Mouse (Mus musculus) hindbrain, postnatal 0 days (tissue): Measurements from ENCODE around the gene Atp6v1f. TPM values are rescaled to one million over a fixed set of nuclear protein-coding genes. Genes with fewer than 3 reads are reported as not detected.
A peak's percentile ranks its signal among the peaks of the same experiment; 100 is the strongest.

ENCODE experiments used
- ATAC-seq: fragments of 200-750 bp; cut with Nextera tagmentation; 2 replicates; pipeline ENCODE4 v1.8.0; 2017; ENCODE audit warnings: mild to moderate bottlenecking, moderate TSS enrichment, moderate library complexity
- DNase-seq: peaks from one replicate; pipeline ENCODE4 v3.0.0-alpha.2; 2015; ENCODE audit warnings: low spot score
- H3K27ac ChIP-seq: fragments of 300-500 bp; sonication (generic); 2 replicates; pipeline ENCODE4 v1.5.1; 2014; ENCODE audit warnings: mild to moderate bottlenecking
- H3K27me3 ChIP-seq: fragments of 300-500 bp; sonication (generic); 2 replicates; pipeline ENCODE4 v1.6.1; 2014; ENCODE audit warnings: low read length, mixed read lengths; ENCODE audit not compliant: insufficient read depth
- H3K36me3 ChIP-seq: fragments of 300-500 bp; sonication (generic); 2 replicates; pipeline ENCODE4 v1.6.1; 2014; ENCODE audit warnings: low read length, mixed read lengths; ENCODE audit not compliant: insufficient read depth
- H3K4me1 ChIP-seq: fragments of 300-500 bp; sonication (generic); 2 replicates; pipeline ENCODE4 v1.6.1; 2014; ENCODE audit warnings: antibody characterized with exemption, low read length, mixed read lengths; ENCODE audit not compliant: insufficient read depth
- H3K4me2 ChIP-seq: fragments of 300-500 bp; sonication (generic); 2 replicates; pipeline ENCODE4 v1.6.1; 2014; ENCODE audit warnings: low read depth, mild to moderate bottlenecking, low read length, moderate library complexity, mixed read lengths
- H3K4me3 ChIP-seq: fragments of 300-500 bp; sonication (generic); 2 replicates; pipeline ENCODE4 v1.5.1; 2014; ENCODE audit warnings: low read length
- H3K9ac ChIP-seq: fragments of 300-500 bp; sonication (generic); replicated peaks from 2 replicates; pipeline ENCODE4 v1.6.1; 2014; ENCODE audit warnings: mild to moderate bottlenecking, low read length, moderate library complexity, mixed read lengths
- H3K9me3 ChIP-seq: fragments of 300-500 bp; sonication (generic); 2 replicates; pipeline ENCODE4 v1.6.1; 2016; ENCODE audit warnings: low read length, mixed read lengths
- CTCF ChIP-seq: IDR thresholded peaks from 2 replicates; pipeline ENCODE4 v1.5.1; 2016; ENCODE audit warnings: antibody characterized with exemption, control low read depth, low read depth
- WGBS: fragments of 180-500 bp; shearing (Covaris S2); extraction: QIAGEN DNeasy Blood & Tissue Kit; methylation state at CpG from one replicate; pipeline ENCODE4 v1.1.7; 2014; 5-methylcytosine and 5-hydroxymethylcytosine counted together
- polyA plus RNA-seq: library from polyadenylated mRNA; unstranded; fragments of >200 nt; fragmentation: Nextera tagmentation; extraction: Ambion mirVana; gene quantifications from 2 replicates; pipeline ENCODE4 v1.2.1, GENCODE M21; 2015
- total RNA-seq: library from RNA; depleted of rRNA; stranded (reverse); fragments of >200 nt; gene quantifications from 2 replicates; pipeline ENCODE4 v1.2.3, GENCODE M21; 2014; rRNA removed

Gene Atp6v1f
- total RNA-seq (229 and 240 TPM in 2 replicates), polyA plus RNA-seq (371 and 385 TPM in 2 replicates)

- peak; percentile 98 for DNase-seq
- ATAC-seq: peak; percentile 95
- H3K27ac ChIP-seq: peak within 1 kb of the TSS; percentile 79
- H3K36me3 ChIP-seq: peaks cover 12% of the 10 kb centered on the region; the same call in 1 of the 2 replicates
- H3K4me2 ChIP-seq: peak within 1 kb of the TSS; percentile 74
- H3K4me3 ChIP-seq: peak within 1 kb of the TSS; percentile 74
- TF ChIP-seq CTCF: peak; percentile 7; the same call in 1 of the 2 replicates
- no peaks in the 10 kb centered on the region for H3K9me3 ChIP-seq
- no peaks in the 10 kb centered on the region for H3K27me3 ChIP-seq
- under 1% methylated on average over 39 of the region's 39 CpGs for WGBS
- H3K4me1 ChIP-seq: peaks cover 6% of the 10 kb centered on the region; the same call in 1 of the 2 replicates
- H3K9ac ChIP-seq: peak within 1 kb of the TSS; percentile 52
Measured at GRCm38 (mm10) chr6:29467583-29468354, at the start of gene Atp6v1f. Gene Atp6v1f (plus strand): TSS chr6:29467718.

GRCm38 (mm10) chr6:29420596-29420995 lies 46.9 kb upstream of the Atp6v1f start:
- Histone ChIP-seq H3K9me3 (no peaks in the 10 kb centered on the region), H3K36me3 (peaks cover 19% of the 10 kb centered on the region), H3K27ac (no peak overlapping the region), H3K4me3 (no peak overlapping the region), H3K9ac (no peak overlapping the region), H3K4me2 (no peak overlapping the region), H3K4me1 (no peaks in the 10 kb centered on the region), H3K27me3 (no peaks in the 10 kb centered on the region)
- DNase-seq (no peak), ATAC-seq (no peak)
- 95% methylated on average over 2 of the region's 2 CpGs for WGBS
- no peak for TF ChIP-seq CTCF

GRCm38 (mm10) chr6:29425118-29425517 lies 42.4 kb upstream of the Atp6v1f start:
- ATAC-seq (no peak), DNase-seq (no peak)
- Histone ChIP-seq H3K4me2 (no peak overlapping the region), H3K36me3 (no peaks in the 10 kb centered on the region), H3K27me3 (no peaks in the 10 kb centered on the region), H3K4me1 (no peaks in the 10 kb centered on the region), H3K27ac (no peak overlapping the region), H3K4me3 (no peak overlapping the region), H3K9ac (no peak overlapping the region), H3K9me3 (no peaks in the 10 kb centered on the region)
- WGBS: 73% methylated on average over 8 of the region's 8 CpGs
- no peak for TF ChIP-seq CTCF

DNA sequence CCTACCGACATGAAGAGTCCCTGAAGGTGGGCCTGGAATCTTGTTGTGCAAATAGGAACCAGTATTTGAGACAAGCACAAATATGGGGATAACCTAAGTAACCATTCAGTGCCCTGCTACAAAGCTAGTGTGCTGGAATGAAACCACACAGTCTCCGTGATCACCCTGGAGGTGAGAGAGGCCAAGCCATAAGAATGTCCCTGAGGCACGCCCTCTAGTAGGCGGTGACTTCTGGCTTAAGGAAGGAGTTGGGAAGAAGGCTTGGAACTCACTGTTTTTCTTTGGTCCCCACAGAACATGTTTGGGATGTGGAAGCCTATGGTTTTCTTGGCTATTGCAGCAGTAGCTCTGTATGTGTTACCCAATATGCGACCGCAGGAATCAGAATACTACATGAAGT lies 41.2 kb upstream of the Atp6v1f start:
- H3K4me2 ChIP-seq: no peak overlapping the region
- no peaks in the 10 kb centered on the region for H3K9me3 ChIP-seq
- no peaks in the 10 kb centered on the region for H3K4me1 ChIP-seq
- TF ChIP-seq CTCF: no peak
- no peak overlapping the region for H3K4me3 ChIP-seq
- no peaks in the 10 kb centered on the region for H3K27me3 ChIP-seq
- H3K36me3 ChIP-seq: no peaks in the 10 kb centered on the region
- ATAC-seq (no peak), DNase-seq (no peak)
- WGBS: 85% methylated on average over 6 of the region's 6 CpGs
- no peak overlapping the region for H3K9ac ChIP-seq
- no peak overlapping the region for H3K27ac ChIP-seq

DNA sequence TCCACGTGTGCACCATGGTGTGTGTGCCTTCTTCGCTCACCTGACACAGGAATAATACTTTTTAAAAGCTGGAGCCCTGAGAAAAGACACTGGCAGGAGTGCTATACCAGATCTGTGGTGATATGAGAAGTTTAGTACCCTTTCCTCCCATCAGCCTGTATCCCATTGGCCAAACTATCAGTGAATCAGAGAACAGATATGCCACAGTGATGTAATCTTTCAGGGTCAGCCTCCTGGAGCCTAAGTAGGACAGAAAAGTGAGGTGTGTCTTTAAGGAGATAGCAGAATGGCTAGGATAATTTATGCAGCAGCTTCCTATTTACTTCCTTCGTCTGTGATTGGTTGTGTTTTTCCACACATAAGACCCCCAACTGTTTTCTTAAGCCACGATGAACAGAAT lies 39.3 kb upstream of the Atp6v1f start:
- TF ChIP-seq CTCF: no peak

GRCm38 (mm10) chr6:29430681-29431420 lies 36.7 kb upstream of the Atp6v1f start:
- Histone ChIP-seq H3K36me3 (no peaks in the 10 kb centered on the region), H3K4me3 (no peak overlapping the region), H3K27me3 (peaks cover 13% of the 10 kb centered on the region), H3K4me2 (no peak overlapping the region), H3K27ac (no peak overlapping the region), H3K9ac (no peak overlapping the region), H3K9me3 (no peaks in the 10 kb centered on the region), H3K4me1 (0 out of 2 replicates have a peak, but pooled peaks cover 7% of the 10 kb centered on the region)
- TF ChIP-seq CTCF: 0 out of 2 replicates have a peak, but pooled peaks have one; percentile 10
- WGBS: 52% methylated on average over 15 of the region's 15 CpGs
- DNase-seq (no peak), ATAC-seq (no peak)

More for the DNA sequence above, 39.3 kb upstream of the Atp6v1f start:
- Histone ChIP-seq H3K9ac (no peak overlapping the region), H3K9me3 (no peaks in the 10 kb centered on the region), H3K4me1 (0 out of 2 replicates have a peak, but pooled peaks cover 5% of the 10 kb centered on the region), H3K27ac (no peak overlapping the region), H3K27me3 (peaks cover 4% of the 10 kb centered on the region), H3K4me2 (no peak overlapping the region), H3K4me3 (no peak overlapping the region), H3K36me3 (no peaks in the 10 kb centered on the region)
- ATAC-seq (no peak), DNase-seq (no peak)
- WGBS: 54% methylated on average over 4 of the region's 4 CpGs
